Mouse (Mus musculus): ENCODE results near the gene Rpl5. TPM values are rescaled to one million over a fixed set of nuclear protein-coding genes. Genes with fewer than 3 reads are reported as not detected.
"Not testable (repeated sequence)": the region's sequence is repeated elsewhere in the genome, so short reads cannot be mapped to it uniquely, and the experiment has no call there.

Rpl5 gene
- polyA plus RNA-seq, 1 experiment from 2014 or later: 81.1 TPM

- H3K4me2 ChIP-seq (replicated peaks; ENCODE audit: low read depth, low read length): no peak overlapping the region
- peak; percentile 31 for ATAC-seq (ENCODE audit: low FRiP score, low TSS enrichment)
- H3K4me3 ChIP-seq (ENCODE audit: low read length): no peak overlapping the region
- H3K36me3 ChIP-seq (ENCODE audit: insufficient read depth, low read length): no peaks in the 10 kb centered on the region
- H3K4me1 ChIP-seq (ENCODE audit: insufficient read depth, low read length): no peaks in the 10 kb centered on the region
- no peak overlapping the region for H3K9ac ChIP-seq (replicated peaks; ENCODE audit: low read length)
- no peaks in the 10 kb centered on the region for H3K9me3 ChIP-seq (ENCODE audit: low read length)
- H3K27me3 ChIP-seq (ENCODE audit: insufficient read depth, low read length): no peaks in the 10 kb centered on the region
- 54% methylated on average over 2 of the region's 2 CpGs for WGBS
- no peak overlapping the region for H3K27ac ChIP-seq (ENCODE audit: low read length)
Observed at GRCm38 (mm10) chr5:107921400-107922252, 21.3 kb downstream of the Rpl5 start.

- Histone ChIP-seq H3K27ac (ENCODE audit: low read length) (no peak overlapping the region), H3K27me3 (ENCODE audit: insufficient read depth, low read length) (no peaks in the 10 kb centered on the region), H3K9ac (replicated peaks; ENCODE audit: low read length) (no peak overlapping the region), H3K4me3 (ENCODE audit: low read length) (no peak overlapping the region), H3K4me1 (ENCODE audit: insufficient read depth, low read length) (no peaks in the 10 kb centered on the region), H3K9me3 (ENCODE audit: low read length) (no peaks in the 10 kb centered on the region), H3K36me3 (ENCODE audit: insufficient read depth, low read length) (no peaks in the 10 kb centered on the region), H3K4me2 (replicated peaks; ENCODE audit: low read depth, low read length) (no peak overlapping the region)
- WGBS: 92% methylated on average over 1 of the region's 1 CpGs
- no peak for ATAC-seq (ENCODE audit: low FRiP score, low TSS enrichment)
Observed at GRCm38 (mm10) chr5:107922836-107923235, 22.5 kb downstream of the Rpl5 start.

- no peak for ATAC-seq (ENCODE audit: low FRiP score, low TSS enrichment)
- no peak overlapping the region for H3K27ac ChIP-seq (ENCODE audit: low read length)
- H3K27me3 ChIP-seq (ENCODE audit: insufficient read depth, low read length): no peaks in the 10 kb centered on the region
- 82% methylated on average over 8 of the region's 8 CpGs for WGBS
- no peaks in the 10 kb centered on the region for H3K36me3 ChIP-seq (ENCODE audit: insufficient read depth, low read length)
- H3K4me1 ChIP-seq (ENCODE audit: insufficient read depth, low read length): no peaks in the 10 kb centered on the region
- H3K4me2 ChIP-seq (replicated peaks; ENCODE audit: low read depth, low read length): no peak overlapping the region
- H3K9ac ChIP-seq (replicated peaks; ENCODE audit: low read length): no peak overlapping the region
- H3K9me3 ChIP-seq (ENCODE audit: low read length): no peaks in the 10 kb centered on the region
- H3K4me3 ChIP-seq (ENCODE audit: low read length): no peak overlapping the region
Observed at GRCm38 (mm10) chr5:107924564-107924963, 24.3 kb downstream of the Rpl5 start.

- H3K4me2 ChIP-seq (replicated peaks; ENCODE audit: low read depth, low read length): no peak overlapping the region
- no peak overlapping the region for H3K9ac ChIP-seq (replicated peaks; ENCODE audit: low read length)
- no peak for ATAC-seq (ENCODE audit: low FRiP score, low TSS enrichment)
- no peaks in the 10 kb centered on the region for H3K27me3 ChIP-seq (ENCODE audit: insufficient read depth, low read length)
- H3K9me3 ChIP-seq (ENCODE audit: low read length): no peaks in the 10 kb centered on the region
- no peak overlapping the region for H3K4me3 ChIP-seq (ENCODE audit: low read length)
- no peaks in the 10 kb centered on the region for H3K36me3 ChIP-seq (ENCODE audit: insufficient read depth, low read length)
- H3K27ac ChIP-seq (ENCODE audit: low read length): no peak overlapping the region
- 81% methylated on average over 11 of the region's 11 CpGs for WGBS
- H3K4me1 ChIP-seq (ENCODE audit: insufficient read depth, low read length): no peaks in the 10 kb centered on the region
Observed at GRCm38 (mm10) chr5:107926550-107927249, 26.4 kb downstream of the Rpl5 start.

GRCm38 (mm10) chr5:107932556-107932955 is 32.3 kb downstream of the Rpl5 start:
- Histone ChIP-seq H3K4me2 (replicated peaks; ENCODE audit: low read depth, low read length) (no peak overlapping the region), H3K9me3 (ENCODE audit: low read length) (no peaks in the 10 kb centered on the region), H3K9ac (replicated peaks; ENCODE audit: low read length) (no peak overlapping the region), H3K4me3 (ENCODE audit: low read length) (no peak overlapping the region), H3K36me3 (ENCODE audit: insufficient read depth, low read length) (no peaks in the 10 kb centered on the region), H3K4me1 (ENCODE audit: insufficient read depth, low read length) (no peaks in the 10 kb centered on the region), H3K27me3 (ENCODE audit: insufficient read depth, low read length) (no peaks in the 10 kb centered on the region), H3K27ac (ENCODE audit: low read length) (no peak overlapping the region)
- no peak for ATAC-seq (ENCODE audit: low FRiP score, low TSS enrichment)
- WGBS: 60% methylated on average over 2 of the region's 2 CpGs

- 82% methylated on average over 4 of the region's 4 CpGs for WGBS
- ATAC-seq (ENCODE audit: low FRiP score, low TSS enrichment): no peak
- H3K9ac ChIP-seq (replicated peaks; ENCODE audit: low read length): no peak overlapping the region
- H3K4me3 ChIP-seq (ENCODE audit: low read length): no peak overlapping the region
- H3K9me3 ChIP-seq (ENCODE audit: low read length): no peaks in the 10 kb centered on the region
- H3K4me1 ChIP-seq (ENCODE audit: insufficient read depth, low read length): no peaks in the 10 kb centered on the region
- no peaks in the 10 kb centered on the region for H3K36me3 ChIP-seq (ENCODE audit: insufficient read depth, low read length)
- no peak overlapping the region for H3K27ac ChIP-seq (ENCODE audit: low read length)
- no peak overlapping the region for H3K4me2 ChIP-seq (replicated peaks; ENCODE audit: low read depth, low read length)
- H3K27me3 ChIP-seq (ENCODE audit: insufficient read depth, low read length): no peaks in the 10 kb centered on the region
Observed at GRCm38 (mm10) chr5:107933202-107933974, 33.1 kb downstream of the Rpl5 start.

GRCm38 (mm10) chr5:107934770-107935543 is 34.7 kb downstream of the Rpl5 start:
- Histone ChIP-seq H3K4me1 (ENCODE audit: insufficient read depth, low read length) (no peaks in the 10 kb centered on the region), H3K9me3 (ENCODE audit: low read length) (no peaks in the 10 kb centered on the region), H3K27ac (ENCODE audit: low read length) (no peak overlapping the region), H3K9ac (replicated peaks; ENCODE audit: low read length) (no peak overlapping the region), H3K36me3 (ENCODE audit: insufficient read depth, low read length) (no peaks in the 10 kb centered on the region), H3K27me3 (ENCODE audit: insufficient read depth, low read length) (no peaks in the 10 kb centered on the region), H3K4me3 (ENCODE audit: low read length) (no peak overlapping the region), H3K4me2 (replicated peaks; ENCODE audit: low read depth, low read length) (no peak overlapping the region)
- no peak for ATAC-seq (ENCODE audit: low FRiP score, low TSS enrichment)
- 91% methylated on average over 10 of the region's 10 CpGs for WGBS

- H3K27ac ChIP-seq (ENCODE audit: low read length): no peak overlapping the region
- H3K9ac ChIP-seq (replicated peaks; ENCODE audit: low read length): no peak overlapping the region
- H3K27me3 ChIP-seq (ENCODE audit: insufficient read depth, low read length): no peaks in the 10 kb centered on the region
- H3K36me3 ChIP-seq (ENCODE audit: insufficient read depth, low read length): no peaks in the 10 kb centered on the region
- no peak overlapping the region for H3K4me3 ChIP-seq (ENCODE audit: low read length)
- no peak for ATAC-seq (ENCODE audit: low FRiP score, low TSS enrichment)
- H3K4me2 ChIP-seq (replicated peaks; ENCODE audit: low read depth, low read length): no peak overlapping the region
- no peaks in the 10 kb centered on the region for H3K9me3 ChIP-seq (ENCODE audit: low read length)
- 85% methylated on average over 10 of the region's 10 CpGs for WGBS
- no peaks in the 10 kb centered on the region for H3K4me1 ChIP-seq (ENCODE audit: insufficient read depth, low read length)
Observed at GRCm38 (mm10) chr5:107936625-107937389, 36.5 kb downstream of the Rpl5 start.

- not testable (repeated sequence) for H3K27ac ChIP-seq (ENCODE audit: low read length); H3K36me3 ChIP-seq (ENCODE audit: insufficient read depth, low read length); H3K27me3 ChIP-seq (ENCODE audit: insufficient read depth, low read length); H3K4me1 ChIP-seq (ENCODE audit: insufficient read depth, low read length); H3K4me3 ChIP-seq (ENCODE audit: low read length); H3K9me3 ChIP-seq (ENCODE audit: low read length); H3K4me2 ChIP-seq (replicated peaks; ENCODE audit: low read depth, low read length); ATAC-seq (ENCODE audit: low FRiP score, low TSS enrichment); H3K9ac ChIP-seq (replicated peaks; ENCODE audit: low read length)
- WGBS: 74% methylated on average over 1 of the region's 1 CpGs
Observed at GRCm38 (mm10) chr5:107938483-107938882, 38.2 kb downstream of the Rpl5 start.
